In genomic region chr6:42470542-42470941, GRCm38 (mm10) we compare ENCODE assay signal across 28 mouse cellular contexts. TPM values are rescaled to one million over a fixed set of nuclear protein-coding genes. Genes with fewer than 3 reads are reported as not detected.
"Had no signal": no experiment of that assay in that cellular context is flagged by ENCODE, and none has a peak within 500 bp of the region (broad histone marks: within the 10 kb centered on the region; RNA-seq: fewer than 3 reads in every experiment).

No protein-coding gene starts in this region.

- H3K4me1 ChIP-seq: lung, embryonic 15.5 days; midbrain, embryonic 10.5 days; midbrain, embryonic 12.5 days; neural tube, embryonic 13.5 days; neural tube, embryonic 15.5 days; stomach, embryonic 15.5 days had no signal

- H3K27ac ChIP-seq: lung, embryonic 15.5 days; midbrain, embryonic 10.5 days; midbrain, embryonic 12.5 days; neural tube, embryonic 13.5 days; neural tube, embryonic 15.5 days; stomach, embryonic 15.5 days; stomach, postnatal 0 days had no signal

- H3K36me3 ChIP-seq: lung, embryonic 15.5 days; midbrain, embryonic 10.5 days; midbrain, embryonic 12.5 days; neural tube, embryonic 13.5 days; neural tube, embryonic 15.5 days; stomach, embryonic 15.5 days had no signal

- H3K4me2 ChIP-seq: lung, embryonic 15.5 days; midbrain, embryonic 12.5 days; neural tube, embryonic 13.5 days; neural tube, embryonic 15.5 days; stomach, embryonic 15.5 days had no signal

- H3K9me3 ChIP-seq: lung, embryonic 15.5 days; midbrain, embryonic 10.5 days; midbrain, embryonic 12.5 days; neural tube, embryonic 13.5 days; neural tube, embryonic 15.5 days; stomach, embryonic 15.5 days had no signal

- H3K4me3 ChIP-seq: lung, embryonic 15.5 days; midbrain, embryonic 10.5 days; midbrain, embryonic 12.5 days; myocyte; neural tube, embryonic 13.5 days; neural tube, embryonic 15.5 days; stomach, embryonic 15.5 days had no signal

- ATAC-seq: liver, postnatal 0 days; lung, postnatal 0 days; midbrain, embryonic 16.5 days had no signal

- DNase-seq: liver, postnatal 0 days; lung, adult 2 months; lung, postnatal 4 days; midbrain, embryonic 14.5 days; retina, postnatal 1 day; right cerebral cortex, adult 18-20 months; right cerebral cortex, postnatal 25 days; right cerebral cortex, postnatal 4 days; spleen, adult 18-20 months; thymus, adult 18-20 months; thymus, postnatal 14 days; thymus, postnatal 36 days had no signal

- H3K27me3 ChIP-seq: lung, embryonic 15.5 days; midbrain, embryonic 12.5 days; neural tube, embryonic 13.5 days; neural tube, embryonic 15.5 days; stomach, embryonic 15.5 days had no signal

- H3K9ac ChIP-seq: liver, postnatal 0 days; lung, embryonic 15.5 days; midbrain, embryonic 12.5 days; neural tube, embryonic 13.5 days; neural tube, embryonic 15.5 days; stomach, embryonic 15.5 days had no signal

RNA-seq across cellular contexts. Expression of gene Olfr458, which starts 5.5 kb away (rescaled TPM):
- total RNA-seq: megakaryocyte, adult 5-6 weeks; megakaryocyte-erythroid progenitor cell, adult 5-6 weeks had no signal
- polyA plus RNA-seq: liver, postnatal 0 days; lung, adult 2 months; lung, embryonic 15.5 days; midbrain, embryonic 10.5 days; midbrain, embryonic 12.5 days; midbrain, embryonic 14.5 days; midbrain, embryonic 16.5 days; myocyte; neural tube, embryonic 11.5 days; neural tube, embryonic 13.5 days; neural tube, embryonic 15.5 days; small intestine, adult 2 months; stomach, embryonic 15.5 days; stomach, postnatal 0 days; testis, adult 2 months; thymus, postnatal 0 days had no signal

RNA-seq across cellular contexts. Expression of gene Olfr457, which starts 5.6 kb away (rescaled TPM):
- total RNA-seq: megakaryocyte, adult 5-6 weeks; megakaryocyte-erythroid progenitor cell, adult 5-6 weeks had no signal
- polyA plus RNA-seq: liver, postnatal 0 days; lung, adult 2 months; lung, embryonic 15.5 days; midbrain, embryonic 10.5 days; midbrain, embryonic 12.5 days; midbrain, embryonic 16.5 days; neural tube, embryonic 11.5 days; neural tube, embryonic 13.5 days; neural tube, embryonic 15.5 days; small intestine, adult 2 months; stomach, embryonic 15.5 days; stomach, postnatal 0 days; testis, adult 2 months; thymus, postnatal 0 days had no signal

RNA-seq across cellular contexts. Expression of gene Olfr456, which starts 16.5 kb away (rescaled TPM):
- total RNA-seq: megakaryocyte, adult 5-6 weeks; megakaryocyte-erythroid progenitor cell, adult 5-6 weeks had no signal
- polyA plus RNA-seq: liver, postnatal 0 days; lung, adult 2 months; lung, embryonic 15.5 days; midbrain, embryonic 10.5 days; midbrain, embryonic 12.5 days; midbrain, embryonic 14.5 days; midbrain, embryonic 16.5 days; neural tube, embryonic 11.5 days; neural tube, embryonic 13.5 days; neural tube, embryonic 15.5 days; small intestine, adult 2 months; stomach, embryonic 15.5 days; stomach, postnatal 0 days; thymus, postnatal 0 days had no signal

RNA-seq across cellular contexts. Expression of gene Tas2r126, which starts 36.2 kb away (rescaled TPM):
- total RNA-seq: megakaryocyte-erythroid progenitor cell, adult 5-6 weeks had no signal
- polyA plus RNA-seq: liver, postnatal 0 days; lung, adult 2 months; lung, embryonic 15.5 days; lung, postnatal 0 days; midbrain, embryonic 10.5 days; midbrain, embryonic 12.5 days; midbrain, embryonic 14.5 days; midbrain, embryonic 16.5 days; myocyte; neural tube, embryonic 11.5 days; neural tube, embryonic 13.5 days; neural tube, embryonic 15.5 days; small intestine, adult 2 months; stomach, embryonic 15.5 days; stomach, postnatal 0 days; testis, adult 2 months; thymus, postnatal 0 days had no signal
